Mouse (Mus musculus) olfactory bulb, adult 2 months (tissue): ENCODE data around the gene Pla1a. TPM values are rescaled to one million over a fixed set of nuclear protein-coding genes. Genes with fewer than 3 reads are reported as not detected.

ENCODE experiments used
- H3K27ac ChIP-seq: fragments of 200-500 bp; 2 replicates; pipeline ENCODE4 v1.5.1; 2012; ENCODE audit warnings: low read depth, low read length; ENCODE audit not compliant: insufficient read depth
- H3K4me1 ChIP-seq: fragments of 200-500 bp; 2 replicates; pipeline ENCODE4 v1.6.1; 2012; ENCODE audit warnings: low read length; ENCODE audit not compliant: control insufficient read depth, insufficient read depth
- H3K4me3 ChIP-seq: fragments of 200-500 bp; 2 replicates; pipeline ENCODE4 v1.5.1; 2012; ENCODE audit warnings: mild to moderate bottlenecking, low read depth, low read length, moderate library complexity; ENCODE audit not compliant: insufficient read depth
- CTCF ChIP-seq: fragments of 200-500 bp; IDR thresholded peaks from 2 replicates; pipeline ENCODE4 v1.5.1; 2012; ENCODE audit warnings: low read depth, mild to moderate bottlenecking, low read length, moderate library complexity; ENCODE audit not compliant: insufficient read depth
- POLR2A ChIP-seq: fragments of 200-500 bp; IDR thresholded peaks from 2 replicates; pipeline ENCODE4 v1.6.1; 2012; ENCODE audit warnings: mild to moderate bottlenecking, low read depth, low read length, moderate library complexity; ENCODE audit not compliant: insufficient read depth
- WGBS: fragments of 180-500 bp; shearing (Covaris S2); methylation state at CpG from one replicate; pipeline ENCODE4 v1.1.7; 2018; 5-methylcytosine and 5-hydroxymethylcytosine counted together
- polyA plus RNA-seq: library from polyadenylated mRNA; stranded (reverse); fragments of >200 nt; gene quantifications from 2 replicates; pipeline ENCODE4 v1.2.4, GENCODE M21; 2012; ENCODE audit warnings: low replicate concordance; ENCODE audit not compliant: missing spikeins, insufficient read depth, insufficient read length

The Pla1a gene
- polyA plus RNA-seq, 1 experiment = not detected

GRCm38 (mm10) chr16:38374379-38375140 is 58.4 kb downstream of the Pla1a start:
- H3K4me3 ChIP-seq = no peak overlapping the region
- no peak for TF ChIP-seq CTCF
- no peak for TF ChIP-seq POLR2A
- no peak overlapping the region for H3K27ac ChIP-seq
- WGBS = 86% methylated on average over 10 of the region's 10 CpGs
- H3K4me1 ChIP-seq = peaks cover 8% of the 10 kb centered on the region; the same call in 1 of the 2 replicates

DNA sequence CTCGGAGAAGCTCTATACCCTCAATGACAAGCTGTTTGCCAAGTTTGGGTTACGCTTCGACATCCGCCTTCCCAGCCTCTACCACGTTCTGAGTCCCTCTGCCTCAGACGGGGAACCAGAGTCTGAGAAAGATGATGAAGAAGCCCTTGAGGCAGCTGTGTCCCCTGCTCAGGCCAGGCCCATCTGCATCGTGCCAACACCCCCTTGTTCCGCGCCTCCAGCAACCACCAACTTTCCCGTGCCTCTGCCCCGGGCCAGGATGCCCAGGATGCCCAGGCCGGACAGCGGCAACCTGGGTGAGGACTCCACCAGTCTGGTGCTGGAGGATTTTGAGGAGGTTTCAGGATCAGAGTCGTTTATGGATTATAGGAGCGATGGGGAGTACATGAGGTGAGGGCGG is 59.0 kb downstream of the Pla1a start:
- Histone ChIP-seq H3K27ac (no peak overlapping the region), H3K4me3 (no peak overlapping the region), H3K4me1 (peaks cover 8% of the 10 kb centered on the region; the same call in 1 of the 2 replicates)
- WGBS = 85% methylated on average over 16 of the region's 16 CpGs
- TF ChIP-seq CTCF (no peak), POLR2A (no peak)

- H3K4me1 ChIP-seq = peaks cover 8% of the 10 kb centered on the region
- TF ChIP-seq POLR2A = no peak
- no peak for TF ChIP-seq CTCF
- no peak overlapping the region for H3K27ac ChIP-seq
- no peak overlapping the region for H3K4me3 ChIP-seq
- WGBS = 87% methylated on average over 10 of the region's 10 CpGs
These were observed 59.5 kb downstream of the Pla1a start for GRCm38 (mm10) chr16:38373439-38373838.

- H3K4me1 ChIP-seq = peaks cover 10% of the 10 kb centered on the region
- no peak overlapping the region for H3K27ac ChIP-seq
- no peak overlapping the region for H3K4me3 ChIP-seq
- WGBS = 81% methylated on average over 4 of the region's 4 CpGs
- TF ChIP-seq CTCF (no peak), POLR2A (no peak)
These were observed 60.1 kb downstream of the Pla1a start for GRCm38 (mm10) chr16:38372876-38373275.

DNA sequence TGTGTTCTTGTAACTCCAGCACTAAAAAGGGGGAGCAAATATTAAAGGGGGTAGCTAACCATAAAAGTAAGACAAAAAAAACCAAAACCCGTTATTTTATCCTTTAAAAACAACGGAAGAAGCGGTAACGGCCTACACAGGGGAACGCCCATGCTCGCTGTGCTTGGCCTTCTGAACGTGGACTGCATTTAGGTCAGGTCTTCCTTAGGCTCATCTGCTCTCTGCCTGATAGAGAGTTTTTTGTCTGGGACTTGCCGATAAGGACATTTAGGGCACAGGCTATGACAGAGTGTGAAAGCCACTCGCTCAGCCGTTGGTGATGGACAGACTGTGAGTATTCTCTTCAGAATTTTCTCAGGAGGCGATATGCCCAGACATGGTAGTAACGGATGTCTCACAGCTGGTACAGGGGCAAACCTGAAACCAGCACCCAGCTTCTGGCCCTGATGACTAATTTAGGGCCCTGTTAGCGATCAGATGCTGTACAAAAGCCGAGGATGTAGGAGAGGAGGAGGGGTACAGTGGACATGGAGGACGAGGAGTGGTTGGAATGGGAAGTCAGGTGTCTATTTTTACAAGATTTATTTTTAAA is 61.1 kb downstream of the Pla1a start:
- Histone ChIP-seq H3K4me3 (no peak overlapping the region), H3K4me1 (peaks cover 7% of the 10 kb centered on the region), H3K27ac (no peak overlapping the region)
- TF ChIP-seq CTCF (no peak), POLR2A (no peak)
- WGBS = 90% methylated on average over 15 of the region's 15 CpGs

DNA sequence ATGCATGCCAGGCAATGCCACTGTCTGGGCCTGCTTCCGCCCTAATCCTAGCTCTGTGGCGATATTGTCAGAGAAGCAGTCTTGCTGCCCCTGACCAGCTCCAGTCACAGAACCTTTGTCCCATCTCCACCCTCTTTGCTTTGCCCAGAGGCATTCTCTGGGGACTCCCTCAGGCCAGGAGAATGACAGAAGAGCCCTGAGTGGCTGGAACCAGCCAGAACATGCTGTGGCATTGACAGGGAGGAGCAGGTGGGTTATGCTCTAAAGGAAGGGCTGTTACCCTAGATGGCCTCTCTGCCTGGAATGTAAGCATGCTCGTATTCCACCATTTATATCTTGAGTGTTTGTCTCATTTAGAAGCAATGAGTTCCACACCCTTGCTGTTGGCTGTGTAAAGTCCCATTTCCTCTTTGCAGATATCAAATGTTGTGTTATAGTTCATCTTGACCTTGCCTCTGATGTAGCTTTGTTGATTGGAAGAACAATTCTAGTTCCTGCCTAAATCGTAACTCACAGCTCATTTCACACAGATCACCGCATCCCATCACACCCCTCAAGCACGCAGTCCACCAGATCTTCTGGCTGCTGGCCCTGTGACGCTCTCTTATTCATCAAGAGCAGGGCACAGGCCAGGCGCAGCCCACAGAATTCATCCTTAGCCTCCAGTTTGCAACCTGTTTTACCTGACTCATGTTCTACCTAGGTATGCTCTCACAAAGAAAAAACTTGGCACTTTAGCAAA is 62.1 kb downstream of the Pla1a start:
- Histone ChIP-seq H3K4me3 (no peak overlapping the region), H3K27ac (no peak overlapping the region), H3K4me1 (peaks cover 3% of the 10 kb centered on the region)
- 90% methylated on average over 8 of the region's 8 CpGs for WGBS
- TF ChIP-seq POLR2A (no peak), CTCF (no peak)

- WGBS = 92% methylated on average over 4 of the region's 4 CpGs
- H3K4me1 ChIP-seq = peaks cover 3% of the 10 kb centered on the region
- TF ChIP-seq CTCF = no peak
- no peak for TF ChIP-seq POLR2A
- H3K27ac ChIP-seq = no peak overlapping the region
- no peak overlapping the region for H3K4me3 ChIP-seq
These were observed 62.9 kb downstream of the Pla1a start for GRCm38 (mm10) chr16:38369992-38370484.

DNA sequence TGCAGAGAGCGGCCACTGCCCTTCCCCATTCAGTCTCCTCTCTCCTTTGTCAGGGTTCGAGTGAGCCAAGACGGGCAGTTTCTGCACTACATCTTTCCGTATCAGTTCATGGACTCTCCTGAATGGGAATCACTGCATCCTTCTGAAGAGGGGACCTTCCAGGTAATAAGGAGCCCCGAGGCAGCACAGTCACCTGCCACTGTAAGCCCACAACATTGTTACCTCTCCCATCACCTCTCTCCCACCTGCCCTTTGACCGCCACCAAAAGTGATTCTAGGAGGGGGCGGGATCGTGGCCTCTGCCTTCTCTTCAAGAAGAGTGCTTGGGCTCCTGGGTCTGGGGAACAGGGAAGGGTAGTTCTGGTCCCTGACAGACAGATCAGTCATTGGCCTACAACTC is 63.5 kb downstream of the Pla1a start:
- no peak overlapping the region for H3K27ac ChIP-seq
- no peak overlapping the region for H3K4me3 ChIP-seq
- TF ChIP-seq CTCF = no peak
- TF ChIP-seq POLR2A = no peak
- WGBS = 90% methylated on average over 8 of the region's 8 CpGs
- H3K4me1 ChIP-seq = peaks cover 3% of the 10 kb centered on the region

DNA sequence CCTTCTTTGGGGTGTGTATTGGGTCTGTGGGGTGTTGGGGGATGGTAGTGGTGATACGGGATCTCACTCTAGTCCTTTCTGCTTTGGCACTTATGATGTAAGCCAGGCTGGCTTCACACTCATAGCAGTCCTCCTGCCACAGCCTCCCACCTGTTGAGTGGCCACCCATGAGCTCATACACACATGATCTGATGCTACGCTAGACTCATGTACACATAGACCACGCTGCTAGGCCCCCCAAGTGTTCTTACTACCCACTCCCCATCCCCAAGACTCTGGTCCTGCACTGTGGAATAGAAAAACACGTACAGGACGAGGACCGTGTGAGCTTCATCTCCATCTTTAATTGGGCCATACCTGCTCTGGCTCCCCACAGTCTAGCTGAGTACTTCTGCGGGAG is 63.9 kb downstream of the Pla1a start:
- no peak overlapping the region for H3K27ac ChIP-seq
- 79% methylated on average over 7 of the region's 7 CpGs for WGBS
- peaks cover 3% of the 10 kb centered on the region for H3K4me1 ChIP-seq
- H3K4me3 ChIP-seq = no peak overlapping the region
- TF ChIP-seq POLR2A (no peak), CTCF (no peak)

DNA sequence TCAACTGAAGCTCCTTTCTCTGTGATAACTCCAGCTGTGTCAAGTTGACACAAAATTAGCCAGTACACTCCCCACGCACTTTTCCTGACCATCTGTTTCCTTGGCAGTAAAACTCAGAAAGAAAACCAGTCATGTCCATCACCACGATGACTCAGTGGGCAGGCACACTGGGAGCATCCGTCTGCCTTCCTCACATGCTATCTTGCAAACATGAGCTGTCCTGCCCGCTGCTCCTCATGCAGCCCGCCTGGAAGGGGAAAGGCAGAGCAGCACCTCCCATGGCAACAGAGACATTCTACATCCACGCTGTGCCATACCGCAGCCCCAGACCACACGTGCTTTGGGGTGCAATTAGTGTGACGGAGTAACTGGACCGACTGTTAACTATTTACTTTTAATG is 64.6 kb downstream of the Pla1a start:
- 30% methylated on average over 10 of the region's 10 CpGs for WGBS
- no peak overlapping the region for H3K27ac ChIP-seq

More for the DNA sequence above, 64.6 kb downstream of the Pla1a start:
- no peak overlapping the region for H3K4me3 ChIP-seq
- peaks cover 3% of the 10 kb centered on the region for H3K4me1 ChIP-seq
- no peak for TF ChIP-seq POLR2A
